Mouse (Mus musculus) hindbrain, postnatal 0 days (tissue): ENCODE data around the gene Bicdl2. TPM values are rescaled to one million over a fixed set of nuclear protein-coding genes. Genes with fewer than 3 reads are reported as not detected.

Experiments
- ATAC-seq: fragments of 200-750 bp; cut with Nextera tagmentation; 2 replicates; pipeline ENCODE4 v1.8.0; 2017; ENCODE audit warnings: mild to moderate bottlenecking, moderate TSS enrichment, moderate library complexity
- DNase-seq: peaks from one replicate; pipeline ENCODE4 v3.0.0-alpha.2; 2015; ENCODE audit warnings: low spot score
- H3K27ac ChIP-seq: fragments of 300-500 bp; sonication (generic); 2 replicates; pipeline ENCODE4 v1.5.1; 2014; ENCODE audit warnings: mild to moderate bottlenecking
- H3K27me3 ChIP-seq: fragments of 300-500 bp; sonication (generic); 2 replicates; pipeline ENCODE4 v1.6.1; 2014; ENCODE audit warnings: low read length, mixed read lengths; ENCODE audit not compliant: insufficient read depth
- H3K36me3 ChIP-seq: fragments of 300-500 bp; sonication (generic); 2 replicates; pipeline ENCODE4 v1.6.1; 2014; ENCODE audit warnings: low read length, mixed read lengths; ENCODE audit not compliant: insufficient read depth
- H3K4me1 ChIP-seq: fragments of 300-500 bp; sonication (generic); 2 replicates; pipeline ENCODE4 v1.6.1; 2014; ENCODE audit warnings: antibody characterized with exemption, low read length, mixed read lengths; ENCODE audit not compliant: insufficient read depth
- H3K4me2 ChIP-seq: fragments of 300-500 bp; sonication (generic); 2 replicates; pipeline ENCODE4 v1.6.1; 2014; ENCODE audit warnings: low read depth, mild to moderate bottlenecking, low read length, moderate library complexity, mixed read lengths
- H3K4me3 ChIP-seq: fragments of 300-500 bp; sonication (generic); 2 replicates; pipeline ENCODE4 v1.5.1; 2014; ENCODE audit warnings: low read length
- H3K9ac ChIP-seq: fragments of 300-500 bp; sonication (generic); replicated peaks from 2 replicates; pipeline ENCODE4 v1.6.1; 2014; ENCODE audit warnings: mild to moderate bottlenecking, low read length, moderate library complexity, mixed read lengths
- H3K9me3 ChIP-seq: fragments of 300-500 bp; sonication (generic); 2 replicates; pipeline ENCODE4 v1.6.1; 2016; ENCODE audit warnings: low read length, mixed read lengths
- CTCF ChIP-seq: IDR thresholded peaks from 2 replicates; pipeline ENCODE4 v1.5.1; 2016; ENCODE audit warnings: antibody characterized with exemption, control low read depth, low read depth
- WGBS: fragments of 180-500 bp; shearing (Covaris S2); extraction: QIAGEN DNeasy Blood & Tissue Kit; methylation state at CpG from one replicate; pipeline ENCODE4 v1.1.7; 2014; 5-methylcytosine and 5-hydroxymethylcytosine counted together
- polyA plus RNA-seq: library from polyadenylated mRNA; unstranded; fragments of >200 nt; fragmentation: Nextera tagmentation; extraction: Ambion mirVana; gene quantifications from 2 replicates; pipeline ENCODE4 v1.2.1, GENCODE M21; 2015
- total RNA-seq: library from RNA; depleted of rRNA; stranded (reverse); fragments of >200 nt; gene quantifications from 2 replicates; pipeline ENCODE4 v1.2.3, GENCODE M21; 2014

Gene Bicdl2
- total and polyA plus RNA-seq, 2 experiments from 2014 or later, result 0.18 TPM; not detected in 1

DNA sequence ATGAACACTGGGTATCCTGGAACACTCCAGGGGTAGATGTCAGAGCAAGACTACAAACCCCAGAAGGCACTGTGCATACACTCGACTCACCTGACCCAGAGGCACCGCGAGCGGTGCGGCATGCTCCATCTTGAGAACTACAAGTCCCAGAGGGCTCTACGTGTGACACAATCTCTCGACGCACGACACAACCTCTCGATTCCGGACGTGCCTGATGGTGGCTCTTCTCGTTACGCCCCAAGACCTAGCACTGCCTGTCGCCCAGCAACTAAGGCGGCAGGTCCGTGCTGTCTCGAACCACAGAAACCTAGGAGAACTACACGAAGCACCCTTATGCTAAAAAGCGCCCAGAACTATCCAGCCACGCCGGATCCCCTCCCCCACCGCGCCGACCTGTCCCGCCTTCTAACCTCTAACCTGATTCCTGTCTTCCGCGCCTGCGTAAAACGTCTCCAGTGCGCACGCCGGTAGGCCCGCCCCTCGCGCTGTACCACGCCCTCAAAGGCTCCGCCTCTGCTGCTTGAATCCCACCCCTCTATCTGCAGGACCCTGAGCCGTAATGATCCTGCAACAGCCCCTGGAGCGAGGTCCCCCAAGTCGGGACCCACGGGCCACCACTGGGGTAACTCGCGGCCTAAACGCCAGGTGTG lies 13.2 kb downstream of the Bicdl2 start, which contains the start of the genes Hcfc1r1 and Thoc6:
Gene Hcfc1r1 (plus strand): TSS at position 173 of the 650 bp plus-strand sequence.
Gene Thoc6 (minus strand): TSS at position 459 of the 650 bp plus-strand sequence.
- H3K36me3 ChIP-seq, result 0 out of 2 replicates have a peak, but pooled peaks cover 4% of the 10 kb centered on the region
- H3K4me3 ChIP-seq, result peak within 1 kb of the TSS; percentile 66
- H3K9me3 ChIP-seq, result no peaks in the 10 kb centered on the region
- ATAC-seq (peak; percentile 95), DNase-seq (peak; percentile 98)
- H3K4me1 ChIP-seq, result peaks cover 19% of the 10 kb centered on the region
- TF ChIP-seq CTCF, result peak; percentile 43; the same call in 1 of the 2 replicates
- peak within 1 kb of the TSS; percentile 63 for H3K9ac ChIP-seq
- WGBS, result under 1% methylated on average over 45 of the region's 45 CpGs
- H3K27ac ChIP-seq, result peak within 1 kb of the TSS; percentile 82
- peaks cover 3% of the 10 kb centered on the region; the same call in 1 of the 2 replicates for H3K27me3 ChIP-seq
- peak within 1 kb of the TSS; percentile 75 for H3K4me2 ChIP-seq

DNA sequence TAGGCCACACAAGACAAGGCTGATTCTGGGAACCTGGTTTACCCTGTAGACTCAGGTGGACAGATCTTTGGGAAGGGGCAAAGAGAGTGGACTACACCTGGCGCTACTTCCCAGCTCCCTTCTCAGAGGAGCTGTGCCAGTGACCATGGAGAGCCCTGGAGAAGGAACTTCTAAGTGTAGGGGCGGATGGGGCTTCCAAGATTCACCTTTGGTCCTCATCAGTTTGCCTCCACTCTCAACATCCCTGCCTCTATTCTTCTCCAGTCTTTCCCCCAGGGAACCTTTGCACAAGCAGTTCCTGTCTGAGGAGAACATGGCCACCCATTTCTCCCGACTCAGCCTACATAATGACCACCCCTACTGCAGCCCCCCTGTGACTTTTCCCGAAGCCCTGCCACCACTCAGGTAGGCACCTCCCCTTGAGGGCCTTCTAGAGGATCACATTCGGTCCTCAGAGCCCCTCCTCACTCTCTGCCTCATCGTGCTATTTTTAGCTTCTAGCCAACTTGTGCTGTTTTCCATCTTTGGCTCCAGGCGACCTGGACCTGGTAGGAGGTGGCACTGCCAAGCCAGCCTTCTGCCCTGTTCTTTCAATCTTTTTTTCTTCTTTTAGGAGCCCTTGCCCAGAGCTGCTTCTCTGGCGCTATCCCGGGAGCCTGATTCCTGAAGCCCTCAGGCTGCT lies 14.1 kb downstream of the Bicdl2 start:
- Histone ChIP-seq H3K9me3 (no peaks in the 10 kb centered on the region), H3K27me3 (peaks cover 11% of the 10 kb centered on the region; the same call in 1 of the 2 replicates), H3K9ac (peak overlapping the region; percentile 63), H3K36me3 (no peaks in the 10 kb centered on the region), H3K4me1 (peaks cover 19% of the 10 kb centered on the region), H3K27ac (peak overlapping the region; percentile 82; the same call in 1 of the 2 replicates), H3K4me2 (peak overlapping the region; percentile 75), H3K4me3 (peak overlapping the region; percentile 66)
- ATAC-seq (no peak), DNase-seq (no peak)
- WGBS, result 41% methylated on average over 9 of the region's 9 CpGs
- TF ChIP-seq CTCF, result no peak

DNA sequence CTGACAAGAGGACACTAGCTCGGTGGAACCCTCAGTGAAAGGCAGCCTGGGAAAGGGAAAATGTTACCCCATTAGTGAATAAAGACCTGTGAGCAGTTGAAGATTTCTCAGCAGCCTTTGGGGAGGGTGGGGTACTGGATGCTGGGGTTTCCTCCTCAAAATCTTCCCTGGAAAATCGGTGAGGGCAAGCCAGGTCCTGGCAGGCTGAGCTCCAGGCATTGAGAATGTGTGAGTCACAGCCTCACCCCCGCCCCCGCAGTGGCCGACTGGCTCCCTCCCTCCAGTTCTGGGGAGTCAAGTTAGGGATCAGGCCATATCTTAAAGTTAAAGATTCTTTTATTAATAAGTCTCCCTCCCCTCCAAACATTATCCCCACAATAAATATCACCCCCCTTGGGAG lies 14.8 kb downstream of the Bicdl2 start:
- ATAC-seq (no peak), DNase-seq (no peak)
- Histone ChIP-seq H3K4me1 (peaks cover 19% of the 10 kb centered on the region), H3K4me2 (peak overlapping the region; percentile 75), H3K27ac (no peak overlapping the region), H3K9me3 (no peaks in the 10 kb centered on the region), H3K27me3 (peaks cover 18% of the 10 kb centered on the region), H3K36me3 (no peaks in the 10 kb centered on the region), H3K4me3 (no peak overlapping the region), H3K9ac (no peak overlapping the region)
- TF ChIP-seq CTCF, result no peak
- WGBS, result 57% methylated on average over 5 of the region's 5 CpGs

DNA sequence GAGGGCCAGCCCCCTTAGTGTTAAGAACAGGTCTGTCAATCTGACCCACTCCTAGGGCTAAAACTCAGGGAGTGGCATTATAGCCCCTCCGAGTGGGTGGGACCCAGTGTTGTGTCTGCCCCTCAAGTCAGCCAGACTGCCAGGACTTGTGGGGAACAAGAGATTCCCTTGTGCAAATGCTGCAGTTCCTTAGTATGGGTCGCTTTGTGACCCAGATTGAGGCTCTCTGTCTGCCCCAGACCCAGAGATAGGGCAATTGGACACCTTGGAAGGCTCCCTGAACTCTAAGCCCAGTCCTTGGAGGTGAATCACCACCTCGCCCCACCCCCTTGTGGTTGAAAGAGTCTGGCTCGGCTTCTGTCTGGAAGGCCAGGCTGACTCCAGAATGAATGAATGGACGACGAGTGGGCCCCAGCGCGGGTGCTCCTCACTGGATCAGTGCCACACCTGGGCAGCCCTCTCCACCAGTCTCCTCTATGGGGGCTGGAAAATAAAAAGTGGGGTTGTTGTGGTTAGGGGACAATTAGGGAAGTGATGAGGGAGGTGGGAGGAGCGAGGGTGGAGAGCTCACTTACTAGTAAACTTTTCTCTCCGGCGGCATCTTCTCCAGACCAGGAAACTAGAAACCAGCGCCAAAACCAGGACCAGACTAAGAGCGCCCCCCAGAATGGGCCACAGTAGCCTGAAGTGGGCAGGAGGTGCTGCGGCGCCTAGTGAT lies 15.4 kb downstream of the Bicdl2 start:
- Histone ChIP-seq H3K36me3 (no peaks in the 10 kb centered on the region), H3K4me3 (peak overlapping the region; percentile 49), H3K4me2 (peak overlapping the region; percentile 81), H3K9ac (no peak overlapping the region), H3K9me3 (no peaks in the 10 kb centered on the region), H3K27me3 (peaks cover 24% of the 10 kb centered on the region), H3K4me1 (peaks cover 19% of the 10 kb centered on the region), H3K27ac (no peak overlapping the region)
- ATAC-seq (no peak), DNase-seq (no peak)
- 18% methylated on average over 15 of the region's 15 CpGs for WGBS
- peak; percentile 13; the same call in 1 of the 2 replicates for TF ChIP-seq CTCF

DNA sequence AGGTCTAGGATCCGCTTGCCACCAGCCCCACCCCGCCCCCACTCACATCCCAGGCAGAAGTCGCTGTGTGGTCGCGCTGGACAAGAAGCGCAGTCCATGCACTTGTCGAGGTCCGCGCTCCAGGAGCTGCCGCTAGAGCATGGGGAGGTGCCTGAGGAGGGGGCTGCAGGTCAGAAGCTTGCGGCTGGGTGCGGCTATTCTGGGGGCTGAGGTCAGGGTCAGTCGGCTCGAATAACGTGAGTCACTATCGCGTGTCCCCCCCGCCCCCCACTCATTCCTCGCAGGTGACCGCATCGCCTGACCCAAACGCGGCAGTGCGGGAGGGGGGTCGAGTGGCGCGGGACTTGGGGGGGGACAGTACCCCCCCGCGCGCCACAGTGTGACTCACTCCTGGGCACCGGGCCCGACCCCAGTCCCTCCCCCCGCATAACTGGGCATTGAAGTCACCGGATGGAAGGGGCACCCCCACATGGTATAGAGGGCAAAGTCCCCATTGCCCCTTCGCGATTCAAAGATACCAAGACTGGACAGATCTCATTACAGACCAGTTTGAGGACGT lies 16.2 kb downstream of the Bicdl2 start:
- DNase-seq (no peak), ATAC-seq (no peak)
- Histone ChIP-seq H3K27ac (no peak overlapping the region), H3K9ac (peak overlapping the region; percentile 41), H3K9me3 (no peaks in the 10 kb centered on the region), H3K4me3 (peak overlapping the region; percentile 49), H3K27me3 (peaks cover 32% of the 10 kb centered on the region), H3K4me1 (peaks cover 19% of the 10 kb centered on the region), H3K4me2 (peak overlapping the region; percentile 81), H3K36me3 (no peaks in the 10 kb centered on the region)
- WGBS, result under 1% methylated on average over 37 of the region's 37 CpGs
- no peak for TF ChIP-seq CTCF

DNA sequence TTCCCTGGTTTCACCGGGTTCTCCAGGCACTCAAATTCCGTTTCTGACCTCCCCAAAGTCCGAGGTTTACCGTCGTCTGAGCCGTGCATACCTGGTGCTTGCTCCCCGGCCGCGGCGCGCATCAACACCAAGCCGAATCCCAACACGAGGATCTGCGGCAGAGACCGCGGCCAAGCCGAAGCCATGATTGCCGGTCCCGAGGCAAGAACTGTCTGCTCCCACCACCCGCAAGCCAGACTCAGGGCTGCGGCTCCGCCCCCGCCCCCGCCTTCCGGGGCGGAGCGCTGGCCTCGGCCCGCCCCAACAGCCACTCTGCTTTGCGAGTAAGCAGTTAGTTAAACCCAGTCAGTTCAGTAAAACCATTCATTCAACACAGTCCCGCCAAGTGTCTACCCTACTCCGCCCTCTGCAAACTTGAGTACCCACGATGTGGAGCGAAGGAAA lies 17.0 kb downstream of the Bicdl2 start, which contains the start of gene Tnfrsf12a:
Gene Tnfrsf12a (minus strand): TSS at position 233 of the 444 bp plus-strand sequence.
- Histone ChIP-seq H3K9ac (peak within 1 kb of the TSS; percentile 41), H3K4me1 (peaks cover 19% of the 10 kb centered on the region)

More for the DNA sequence above, 17.0 kb downstream of the Bicdl2 start, which contains the start of gene Tnfrsf12a:
- ATAC-seq (no peak), DNase-seq (peak; percentile 86)
- Histone ChIP-seq H3K9me3 (no peaks in the 10 kb centered on the region), H3K27ac (no peak within 1 kb of the TSS), H3K4me2 (peak within 1 kb of the TSS; percentile 81), H3K36me3 (no peaks in the 10 kb centered on the region), H3K27me3 (peaks cover 39% of the 10 kb centered on the region), H3K4me3 (peak within 1 kb of the TSS; percentile 49)
- under 1% methylated on average over 34 of the region's 34 CpGs for WGBS
- no peak for TF ChIP-seq CTCF
